Mouse (Mus musculus): ENCODE results near the gene Plin4.

GRCm38 (mm10) chr17:56147420-56147819, 37.8 kb upstream of the Plin4 start:
- no peak for TF ChIP-seq CTCF (IDR thresholded peaks at IDR 0.05; ENCODE audit: low read depth, low read length)
- TF ChIP-seq GATA1 (IDR thresholded peaks at IDR 0.05; ENCODE audit: borderline replicate concordance, low read length): no peak
- no peak for TF ChIP-seq TAL1 (conservative IDR thresholded peaks at IDR 0.05; ENCODE audit: low read depth, low read length)
